Mouse (Mus musculus) testis, adult 2 months (tissue): ENCODE results near the gene Sec1.

Source experiments
- CTCF ChIP-seq: fragments of 200-500 bp; IDR thresholded peaks from 2 replicates; pipeline ENCODE4 v1.5.1; 2012; ENCODE audit warnings: low read depth, mild to moderate bottlenecking, inconsistent platforms, low read length, moderate library complexity; ENCODE audit not compliant: control insufficient read depth, insufficient read depth, insufficient replicate concordance
- POLR2A ChIP-seq: fragments of 200-500 bp; IDR thresholded peaks from 2 replicates; pipeline ENCODE4 v1.6.1; 2012; ENCODE audit warnings: low read depth, mild to moderate bottlenecking, inconsistent platforms, low read length, moderate library complexity; ENCODE audit not compliant: control insufficient read depth

DNA sequence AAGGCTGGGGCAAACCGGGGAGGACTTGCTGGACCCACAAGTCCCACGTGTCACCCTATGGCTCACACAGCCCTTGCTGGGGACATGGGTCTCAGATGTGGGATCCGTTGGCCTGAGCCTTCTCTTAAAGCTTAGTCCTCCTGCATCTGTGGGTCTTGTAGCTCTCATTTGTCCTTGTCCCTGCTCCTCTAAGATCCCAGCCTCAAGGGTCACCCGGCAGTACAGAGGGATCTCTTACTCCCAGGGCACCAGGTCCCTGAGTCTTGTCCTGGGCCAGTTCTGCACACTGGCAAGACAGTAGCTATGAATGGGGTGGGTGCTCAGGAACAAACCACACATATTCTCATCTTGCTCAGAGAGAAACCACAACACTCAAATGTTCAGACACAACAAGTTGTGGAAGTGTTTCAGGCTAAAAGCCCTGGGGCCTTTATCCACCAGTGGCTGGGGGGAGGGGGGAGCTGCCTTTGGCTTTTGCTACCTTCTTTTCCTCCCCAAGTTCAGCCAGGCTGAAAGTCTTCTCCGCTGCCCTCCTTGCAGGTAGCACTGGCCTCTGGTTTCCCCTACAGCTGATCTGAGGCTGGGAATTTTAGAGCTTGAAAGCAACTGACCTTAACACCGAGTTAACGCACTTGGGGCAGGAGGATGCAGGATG lies 10.7 kb downstream of the Sec1 start, which contains the start of gene Ntn5:
- no peak for TF ChIP-seq CTCF
- no peak for TF ChIP-seq POLR2A
